Mouse (Mus musculus): Measurements from ENCODE around the gene Zc2hc1b.

GRCm38 (mm10) chr10:13192731-13193351 is 15.0 kb upstream of the Zc2hc1b start, which contains the start of gene Ltv1:
- TF ChIP-seq GATA1 (IDR thresholded peaks at IDR 0.05; ENCODE audit: borderline replicate concordance, low read length) (no peak), FLI1 (IDR thresholded peaks at IDR 0.05; ENCODE audit: low read length) (no peak)
